Mouse (Mus musculus) liver, embryonic 13.5 days (tissue): ENCODE measurements around the gene Cwc27. TPM values are rescaled to one million over a fixed set of nuclear protein-coding genes. Genes with fewer than 3 reads are reported as not detected.

ENCODE experiments used
- ATAC-seq: fragments of 200-750 bp; cut with Nextera tagmentation; 2 replicates; pipeline ENCODE4 v1.8.0; 2017; ENCODE audit warnings: low read depth, mild to moderate bottlenecking, moderate number of reproducible peaks, moderate library complexity
- DNase-seq: peaks from one replicate; pipeline ENCODE4 v3.0.0; 2022
- H3K27ac ChIP-seq: fragments of 300-500 bp; sonication (generic); 2 replicates; pipeline ENCODE4 v1.5.1; 2015; ENCODE audit warnings: moderate library complexity, mild to moderate bottlenecking, inconsistent platforms
- H3K27me3 ChIP-seq: fragments of 300-500 bp; sonication (generic); 2 replicates; pipeline ENCODE4 v1.6.1; 2015; ENCODE audit warnings: mild to moderate bottlenecking, inconsistent platforms
- H3K36me3 ChIP-seq: fragments of 300-500 bp; sonication (generic); 2 replicates; pipeline ENCODE4 v1.6.1; 2015; ENCODE audit warnings: mild to moderate bottlenecking, inconsistent platforms
- H3K4me1 ChIP-seq: fragments of 300-500 bp; sonication (generic); replicated peaks from 2 replicates; pipeline ENCODE4 v1.6.1; 2015; ENCODE audit warnings: inconsistent platforms
- H3K4me2 ChIP-seq: fragments of 300-500 bp; sonication (generic); 2 replicates; pipeline ENCODE4 v1.6.1; 2015; ENCODE audit warnings: inconsistent platforms, mild to moderate bottlenecking, moderate library complexity
- H3K4me3 ChIP-seq: fragments of 300-500 bp; sonication (generic); replicated peaks from 2 replicates; pipeline ENCODE4 v1.5.1; 2015; ENCODE audit warnings: mild to moderate bottlenecking, inconsistent platforms
- H3K9ac ChIP-seq: fragments of 300-500 bp; sonication (generic); 2 replicates; pipeline ENCODE4 v1.6.1; 2015; ENCODE audit warnings: mild to moderate bottlenecking, inconsistent platforms
- H3K9me3 ChIP-seq: fragments of 300-500 bp; sonication (generic); replicated peaks from 2 replicates; pipeline ENCODE4 v1.6.1; 2016; ENCODE audit warnings: inconsistent platforms
- WGBS: fragments of 180-500 bp; shearing (Covaris S2); methylation state at CpG from one replicate; pipeline ENCODE4 v1.1.7; 2015; ENCODE audit not compliant: insufficient replicate concordance; 5-methylcytosine and 5-hydroxymethylcytosine counted together
- polyA plus RNA-seq: library from polyadenylated mRNA; unstranded; fragments of >200 nt; fragmentation: Nextera tagmentation; extraction: Ambion mirVana; gene quantifications from 2 replicates; pipeline ENCODE4 v1.2.1, GENCODE M21; 2015

Gene Cwc27
- polyA plus RNA-seq, 1 experiment from 2014 or later, result 12.4 TPM

DNA sequence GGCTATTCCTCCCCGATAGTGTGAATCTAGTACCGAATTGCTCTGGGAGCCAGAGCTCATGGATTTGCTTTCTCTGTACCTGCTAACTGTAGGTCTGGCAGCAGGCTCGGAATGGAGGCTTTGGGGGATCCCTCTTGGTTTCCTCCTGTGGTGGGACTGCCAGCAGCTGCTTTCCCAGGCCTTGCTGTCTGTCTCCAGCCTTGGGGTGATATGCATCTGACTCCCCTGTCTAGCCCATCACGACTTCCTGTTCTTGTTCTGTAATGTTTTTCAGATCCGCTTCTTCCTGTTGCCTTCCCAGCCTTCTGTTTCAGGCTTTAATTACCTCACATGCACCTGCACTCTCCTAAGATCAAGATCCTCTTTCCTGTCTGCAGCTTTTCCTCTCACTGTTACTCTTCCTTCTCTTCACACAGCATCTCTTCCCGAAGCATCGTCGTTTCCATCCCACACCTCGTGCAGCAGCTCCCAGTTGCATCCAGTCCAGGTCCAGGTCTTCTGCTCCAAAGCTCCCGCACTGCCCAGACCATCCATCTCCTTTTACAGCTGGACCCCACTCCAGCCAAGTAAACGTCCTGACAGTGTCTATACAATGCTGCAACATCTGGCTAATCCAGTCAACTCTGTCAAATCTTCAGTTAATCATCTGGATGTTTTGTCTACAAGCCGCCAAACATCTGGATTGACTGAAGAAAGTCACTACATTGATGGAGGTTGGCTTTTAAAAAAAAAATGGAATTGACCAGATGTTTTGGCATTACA, 193.6 kb downstream of the Cwc27 start:
- 48% methylated on average over 12 of the region's 12 CpGs for WGBS
- Histone ChIP-seq H3K27ac (no peak overlapping the region), H3K36me3 (no peaks in the 10 kb centered on the region), H3K4me2 (no peak overlapping the region), H3K27me3 (no peaks in the 10 kb centered on the region), H3K9ac (no peak overlapping the region), H3K9me3 (no peaks in the 10 kb centered on the region), H3K4me1 (peaks cover 13% of the 10 kb centered on the region), H3K4me3 (no peak overlapping the region)
- ATAC-seq (no peak), DNase-seq (no peak)

DNA sequence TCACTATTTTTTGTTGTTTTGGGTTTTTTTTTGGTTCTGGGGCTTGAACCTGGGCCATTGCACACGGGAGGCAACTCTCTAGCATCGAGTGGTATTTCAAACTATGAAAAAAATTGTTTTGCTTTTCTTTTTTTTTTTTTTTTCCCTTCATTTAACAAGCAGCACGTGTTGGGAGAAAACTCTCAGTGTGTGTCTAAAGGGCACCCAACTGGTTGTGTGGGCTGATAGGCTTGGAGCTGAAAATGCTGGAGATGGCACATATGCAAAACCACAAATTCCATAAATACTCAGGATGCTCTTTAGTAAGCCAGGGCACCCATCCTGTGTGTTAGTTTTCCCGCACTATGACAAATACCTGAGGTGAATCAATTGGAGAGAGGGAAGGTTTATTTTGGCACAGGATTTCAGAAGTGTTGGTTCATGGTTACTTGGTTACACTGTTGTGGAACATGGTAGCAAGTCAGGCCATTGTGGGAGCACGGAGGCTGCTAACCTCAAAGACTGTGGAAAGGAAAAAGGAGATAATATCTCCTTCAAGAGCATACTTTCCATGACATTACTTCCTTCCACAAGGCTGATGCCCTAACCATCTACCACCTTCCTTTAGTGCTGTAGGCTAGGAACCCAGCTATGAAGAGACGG, 194.7 kb downstream of the Cwc27 start:
- ATAC-seq (no peak), DNase-seq (no peak)
- no peak overlapping the region for H3K27ac ChIP-seq
- no peak overlapping the region for H3K9ac ChIP-seq
- 64% methylated on average over 6 of the region's 6 CpGs for whole genome bisulfite sequencing
- H3K4me1 ChIP-seq, result peaks cover 4% of the 10 kb centered on the region; the same call in 1 of the 2 replicates
- no peaks in the 10 kb centered on the region for H3K36me3 ChIP-seq
- H3K4me2 ChIP-seq, result no peak overlapping the region
- H3K9me3 ChIP-seq, result no peaks in the 10 kb centered on the region
- H3K4me3 ChIP-seq, result no peak overlapping the region
- no peaks in the 10 kb centered on the region for H3K27me3 ChIP-seq

DNA sequence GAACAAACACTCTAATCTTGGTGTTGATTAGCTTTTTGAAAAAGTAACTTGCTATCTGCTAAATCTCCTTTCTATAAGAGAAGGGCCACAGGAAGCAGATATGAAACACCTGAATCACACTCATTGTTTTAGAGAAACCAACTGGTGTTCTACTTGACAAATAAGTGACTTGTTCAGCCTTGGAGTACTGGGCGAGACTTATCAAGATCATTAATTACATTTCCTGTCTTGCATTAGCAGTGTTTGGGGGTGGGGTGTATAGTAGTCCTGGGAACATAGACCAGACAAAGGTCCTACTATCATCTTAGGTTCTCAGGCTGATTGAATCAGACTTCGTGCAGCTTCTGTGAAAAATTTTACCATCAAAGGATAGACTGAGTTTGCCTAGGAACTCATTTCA, 196.5 kb downstream of the Cwc27 start:
- Histone ChIP-seq H3K4me2 (no peak overlapping the region), H3K9ac (no peak overlapping the region), H3K27ac (no peak overlapping the region), H3K36me3 (no peaks in the 10 kb centered on the region), H3K27me3 (no peaks in the 10 kb centered on the region), H3K4me3 (no peak overlapping the region), H3K4me1 (no peaks in the 10 kb centered on the region), H3K9me3 (no peaks in the 10 kb centered on the region)
- ATAC-seq (no peak), DNase-seq (no peak)
- 39% methylated on average over 2 of the region's 2 CpGs for WGBS

DNA sequence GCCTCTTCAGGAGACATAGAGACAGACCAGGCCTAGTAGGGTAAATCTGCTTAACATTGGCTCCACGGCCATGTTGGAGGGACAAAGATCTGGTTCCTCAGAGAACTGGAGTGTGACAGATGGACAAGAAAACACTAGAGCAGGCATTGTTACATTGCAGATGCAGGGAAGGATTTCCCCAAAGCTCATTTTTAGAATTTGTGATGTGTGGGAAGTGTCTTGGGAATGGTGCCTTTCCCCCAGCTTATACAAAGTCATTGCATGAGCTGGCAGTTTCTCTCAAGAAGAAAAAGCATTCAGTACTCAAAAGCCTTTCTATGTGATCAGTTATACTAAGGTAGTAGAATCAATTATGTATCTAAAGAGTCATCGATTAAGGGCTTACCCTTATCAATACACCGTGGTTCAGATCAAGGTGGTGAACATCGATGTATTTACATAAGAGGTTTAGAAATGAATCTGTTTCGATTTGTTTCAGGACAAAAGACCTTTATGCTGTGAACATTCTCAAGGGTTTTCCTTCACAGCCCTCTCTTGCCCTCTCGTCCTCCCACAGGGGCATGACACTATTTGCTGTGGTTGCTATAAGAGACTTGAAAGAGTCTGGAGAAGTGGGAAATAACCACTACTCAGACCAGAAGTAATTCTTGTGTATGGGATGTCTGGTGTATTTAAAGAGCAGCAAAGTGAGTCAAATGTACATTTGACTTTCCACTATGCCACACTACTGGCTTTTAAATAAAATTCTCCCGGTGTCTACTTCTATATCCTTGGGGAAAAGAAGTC, 197.2 kb downstream of the Cwc27 start:
- H3K36me3 ChIP-seq, result no peaks in the 10 kb centered on the region
- no peaks in the 10 kb centered on the region for H3K4me1 ChIP-seq
- H3K4me2 ChIP-seq, result no peak overlapping the region
- H3K27ac ChIP-seq, result no peak overlapping the region
- DNase-seq (no peak), ATAC-seq (no peak)
- H3K9me3 ChIP-seq, result no peaks in the 10 kb centered on the region
- no peaks in the 10 kb centered on the region for H3K27me3 ChIP-seq
- no peak overlapping the region for H3K9ac ChIP-seq
- WGBS, result 77% methylated on average over 7 of the region's 7 CpGs
- H3K4me3 ChIP-seq, result no peak overlapping the region

DNA sequence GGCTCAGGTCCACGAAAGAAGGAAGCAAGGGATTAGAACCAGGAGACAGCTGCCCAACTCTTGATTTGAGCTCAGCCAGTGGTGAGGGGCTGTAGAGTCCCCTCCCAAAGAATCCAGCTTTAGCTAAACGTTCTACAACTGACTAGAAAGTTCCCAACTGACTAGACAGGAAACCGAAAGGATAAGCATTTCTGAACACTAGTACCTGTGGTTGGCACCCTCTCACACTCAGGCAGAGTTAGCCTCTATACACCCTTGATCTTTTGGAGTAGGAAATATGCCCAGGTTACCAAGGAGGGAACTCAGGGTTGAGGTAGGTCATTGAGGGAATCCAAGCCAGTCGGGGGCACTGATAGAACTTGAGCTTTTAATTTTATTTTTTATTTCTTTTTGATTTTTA, 199.7 kb downstream of the Cwc27 start:
- no peak overlapping the region for H3K27ac ChIP-seq
- H3K9me3 ChIP-seq, result no peaks in the 10 kb centered on the region
- H3K27me3 ChIP-seq, result no peaks in the 10 kb centered on the region
- no peak overlapping the region for H3K4me3 ChIP-seq
- WGBS, result 60% methylated on average over 4 of the region's 4 CpGs
- no peaks in the 10 kb centered on the region for H3K36me3 ChIP-seq
- H3K4me2 ChIP-seq, result no peak overlapping the region
- no peak overlapping the region for H3K9ac ChIP-seq
- no peaks in the 10 kb centered on the region for H3K4me1 ChIP-seq
- ATAC-seq (no peak), DNase-seq (no peak)

DNA sequence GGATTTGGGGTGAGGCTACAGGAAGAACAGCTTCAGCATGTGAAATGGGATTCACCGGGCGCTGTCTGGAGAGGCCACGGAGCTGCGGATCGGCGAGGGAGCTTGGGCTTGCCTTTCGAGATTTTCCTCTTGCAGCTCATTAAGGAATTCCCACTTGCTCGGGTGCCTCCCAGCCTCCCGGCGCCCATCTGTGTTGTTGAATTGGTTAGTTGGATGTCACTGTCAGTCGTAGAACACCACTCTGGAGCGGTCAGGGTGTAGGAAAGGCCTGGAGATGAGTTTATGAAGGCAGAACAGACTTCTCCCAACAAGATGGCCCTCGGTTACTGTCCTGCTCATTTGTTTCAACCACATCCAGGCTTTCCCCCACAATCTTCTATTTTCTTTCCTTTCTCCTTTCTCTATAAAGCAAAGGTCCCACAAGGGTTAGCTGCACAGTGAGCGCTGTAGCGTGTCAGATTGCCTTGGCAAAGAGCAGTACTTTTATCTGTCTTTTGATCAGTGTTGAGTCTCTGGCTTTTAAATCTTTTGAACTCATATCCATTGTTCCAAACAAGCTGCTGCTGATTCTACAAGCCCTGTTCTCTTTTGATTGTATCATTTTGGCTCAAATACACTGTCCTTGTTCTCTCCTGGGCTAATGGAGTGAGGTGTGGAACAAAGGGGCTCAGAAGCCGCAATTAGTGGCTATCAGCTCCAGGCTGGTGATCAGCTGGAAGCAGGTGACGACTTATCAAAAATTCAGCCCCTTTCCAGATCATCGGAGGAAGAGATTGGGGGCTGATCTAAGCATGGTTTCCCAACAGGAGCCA, 200.7 kb downstream of the Cwc27 start:
- H3K4me1 ChIP-seq, result no peaks in the 10 kb centered on the region
- no peak overlapping the region for H3K4me2 ChIP-seq
- H3K27me3 ChIP-seq, result no peaks in the 10 kb centered on the region
- no peaks in the 10 kb centered on the region for H3K36me3 ChIP-seq
- no peak overlapping the region for H3K27ac ChIP-seq
- ATAC-seq, result no peak
- H3K4me3 ChIP-seq, result no peak overlapping the region
- H3K9ac ChIP-seq, result no peak overlapping the region
- WGBS, result 75% methylated on average over 18 of the region's 18 CpGs
- H3K9me3 ChIP-seq, result no peaks in the 10 kb centered on the region
- DNase-seq, result no peak

DNA sequence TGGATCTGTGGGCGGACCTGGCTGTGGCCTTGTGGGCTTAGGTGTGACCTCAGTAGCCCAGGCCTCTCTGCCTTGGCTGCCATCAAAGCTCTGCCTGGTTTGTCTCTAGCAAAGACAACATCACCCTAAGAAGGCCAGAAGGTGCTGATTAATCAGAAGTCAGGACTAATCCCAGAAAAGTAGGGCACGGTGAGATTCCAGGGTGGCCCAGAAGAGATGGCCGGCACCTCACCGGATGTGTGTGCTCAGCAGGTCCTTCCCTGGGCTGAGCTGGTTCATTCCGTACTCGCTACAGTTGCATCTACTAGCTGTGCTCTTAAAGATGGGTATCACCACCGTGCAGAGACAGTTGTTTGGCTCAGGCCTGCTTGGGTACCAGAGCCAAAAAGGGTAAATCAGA, 201.8 kb downstream of the Cwc27 start:
- 76% methylated on average over 7 of the region's 7 CpGs for WGBS

DNA sequence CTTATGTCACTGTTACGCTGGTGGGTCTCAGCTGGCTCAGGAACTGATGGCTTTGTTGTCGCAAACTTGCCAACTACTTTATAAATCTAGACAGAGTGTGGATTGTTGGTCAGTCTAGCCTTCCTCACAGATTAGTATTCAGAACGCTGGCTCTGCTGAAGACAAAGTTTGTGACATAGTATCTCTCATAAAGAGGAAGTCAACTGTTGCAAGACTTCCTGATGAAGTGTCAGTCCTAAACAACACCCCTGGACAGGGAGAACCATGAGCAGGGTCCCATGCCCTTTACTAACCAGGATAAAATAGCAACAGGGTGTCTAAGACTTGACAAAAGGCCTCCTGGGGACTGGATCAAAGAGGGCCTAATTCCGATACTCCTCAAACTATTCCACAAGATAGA, 205.6 kb downstream of the Cwc27 start:
- H3K9me3 ChIP-seq, result no peaks in the 10 kb centered on the region
- no peak overlapping the region for H3K4me3 ChIP-seq
- no peaks in the 10 kb centered on the region for H3K4me1 ChIP-seq
- H3K36me3 ChIP-seq, result no peaks in the 10 kb centered on the region
- no peak overlapping the region for H3K27ac ChIP-seq
- H3K4me2 ChIP-seq, result no peak overlapping the region
- H3K9ac ChIP-seq, result no peak overlapping the region
- no peak for ATAC-seq
- DNase-seq, result no peak
- 61% methylated on average over 4 of the region's 4 CpGs for WGBS
- H3K27me3 ChIP-seq, result no peaks in the 10 kb centered on the region

More for the DNA sequence above, 201.8 kb downstream of the Cwc27 start:
- H3K9me3 ChIP-seq, result no peaks in the 10 kb centered on the region
- no peaks in the 10 kb centered on the region for H3K4me1 ChIP-seq
- DNase-seq (no peak), ATAC-seq (no peak)
- H3K27me3 ChIP-seq, result no peaks in the 10 kb centered on the region
- H3K4me3 ChIP-seq, result no peak overlapping the region
- no peak overlapping the region for H3K4me2 ChIP-seq
- H3K27ac ChIP-seq, result no peak overlapping the region
- no peak overlapping the region for H3K9ac ChIP-seq
- H3K36me3 ChIP-seq, result no peaks in the 10 kb centered on the region

DNA sequence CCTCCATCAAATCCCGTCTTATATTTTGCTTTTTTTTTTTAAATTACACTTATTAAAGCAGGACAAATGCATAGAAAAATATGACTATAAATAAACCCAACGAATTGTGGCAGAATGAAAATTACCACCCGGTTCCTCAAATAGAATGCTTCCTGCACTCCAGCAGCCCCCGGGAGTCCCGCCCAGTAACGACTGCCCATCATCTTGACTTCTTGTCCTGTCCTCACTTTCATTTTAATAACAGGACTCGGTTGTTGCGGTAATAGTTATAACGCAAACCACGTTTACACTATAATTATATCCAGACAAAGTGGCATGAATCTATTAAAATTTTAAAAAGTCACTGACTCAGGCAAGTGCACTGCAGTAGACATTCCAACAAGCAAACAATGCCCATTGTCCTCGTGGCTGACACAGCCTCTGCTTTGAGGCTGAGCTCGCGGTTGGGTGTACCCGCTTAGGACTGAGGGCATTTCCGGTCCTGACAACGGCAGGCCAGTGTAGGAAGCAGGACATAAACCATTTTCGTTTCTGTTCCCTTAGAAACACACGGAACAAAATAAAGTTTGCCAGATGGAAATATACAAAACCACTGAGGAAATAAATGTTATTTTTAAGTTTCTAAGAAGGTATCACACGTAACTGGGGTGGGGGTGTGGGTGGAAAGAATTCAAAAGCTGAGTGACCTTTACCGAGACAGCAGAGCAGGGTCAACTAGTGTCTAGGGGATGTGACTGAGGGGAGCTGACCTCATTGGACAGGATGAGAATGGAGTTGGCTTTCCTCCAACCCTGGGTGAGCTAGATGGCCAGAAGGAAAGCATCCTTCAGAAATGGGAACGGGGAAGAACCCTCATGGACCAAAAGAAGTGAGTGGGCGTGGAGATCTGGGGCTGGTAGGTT, 206.5 kb downstream of the Cwc27 start:
- Histone ChIP-seq H3K4me1 (no peaks in the 10 kb centered on the region), H3K27ac (0 out of 2 replicates have a peak overlapping the region, but pooled peaks have one; percentile 12), H3K4me2 (peak overlapping the region; percentile 30), H3K9me3 (no peaks in the 10 kb centered on the region), H3K36me3 (no peaks in the 10 kb centered on the region), H3K9ac (no peak overlapping the region), H3K4me3 (peak overlapping the region; percentile 25), H3K27me3 (no peaks in the 10 kb centered on the region)
- peak; percentile 65 for ATAC-seq
- DNase-seq, result no peak
- WGBS, result 44% methylated on average over 22 of the region's 22 CpGs

DNA sequence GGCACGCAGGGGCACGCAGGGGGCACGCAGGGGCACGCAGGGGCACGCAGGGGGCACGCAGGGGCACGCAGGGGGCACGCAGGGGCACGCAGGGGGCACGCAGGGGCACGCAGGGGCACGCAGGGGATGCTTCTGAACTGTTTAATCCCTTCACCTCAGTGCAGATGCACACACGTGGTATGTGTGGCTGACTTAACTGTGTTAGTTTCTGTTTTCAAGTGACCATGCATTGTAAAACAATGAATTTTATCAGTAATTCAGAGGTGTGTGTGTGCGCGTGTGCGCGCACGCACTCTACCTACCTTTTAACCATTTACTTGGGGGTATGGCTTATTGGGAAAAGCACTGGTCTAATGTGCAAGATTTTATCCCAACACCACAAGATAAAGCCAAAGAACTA, 208.4 kb downstream of the Cwc27 start:
- Histone ChIP-seq H3K9me3 (no peaks in the 10 kb centered on the region), H3K27ac (no peak overlapping the region), H3K4me1 (no peaks in the 10 kb centered on the region), H3K27me3 (no peaks in the 10 kb centered on the region), H3K36me3 (no peaks in the 10 kb centered on the region), H3K4me2 (no peak overlapping the region), H3K9ac (no peak overlapping the region), H3K4me3 (no peak overlapping the region)
- DNase-seq (no peak), ATAC-seq (no peak)
- 85% methylated on average over 18 of the region's 18 CpGs for WGBS
